Mouse (Mus musculus): Measurements from ENCODE around the gene Hist1h4h.
A peak's percentile ranks its signal among the peaks of the same experiment; 100 is the strongest.

GRCm38 (mm10) chr13:23554925-23555838, 24.3 kb downstream of the Hist1h4h start:
- TF ChIP-seq CTCF (IDR thresholded peaks at IDR 0.05): no peak
- peak; percentile 94 for TF ChIP-seq POLR2A (IDR thresholded peaks at IDR 0.05; ENCODE audit: insufficient read depth, low read depth, low read length)
- 0 out of 2 replicates have a peak, but pooled peaks have one; percentile 50 for TF ChIP-seq EP300 (IDR thresholded peaks at IDR 0.05; ENCODE audit: insufficient read depth, low read depth, low read length)
